Mouse (Mus musculus) lung, postnatal 0 days (tissue): ENCODE data around the gene H2-M10.1. TPM values are rescaled to one million over a fixed set of nuclear protein-coding genes. Genes with fewer than 3 reads are reported as not detected.
"Not testable (repeated sequence)": the region's sequence is repeated elsewhere in the genome, so short reads cannot be mapped to it uniquely, and the experiment has no call there.

ENCODE experiments used
- ATAC-seq: fragments of 200-750 bp; cut with Nextera tagmentation; 2 replicates; pipeline ENCODE4 v1.8.0; 2017; ENCODE audit warnings: moderate library complexity
- DNase-seq: peaks from one replicate; pipeline ENCODE4 v3.0.0-alpha.2; 2016; ENCODE audit warnings: low spot score
- H3K27ac ChIP-seq: fragments of 300-500 bp; sonication (generic); 2 replicates; pipeline ENCODE4 v1.5.1; 2014; ENCODE audit warnings: antibody characterized with exemption, mild to moderate bottlenecking, low read length, mixed read lengths
- H3K27me3 ChIP-seq: fragments of 300-500 bp; sonication (generic); replicated peaks from 2 replicates; pipeline ENCODE4 v1.6.1; 2014; ENCODE audit warnings: low read length, mixed read lengths; ENCODE audit not compliant: insufficient read depth
- H3K36me3 ChIP-seq: fragments of 300-500 bp; sonication (generic); 2 replicates; pipeline ENCODE4 v1.6.1; 2014; ENCODE audit warnings: low read length, mixed read lengths; ENCODE audit not compliant: insufficient read depth
- H3K4me1 ChIP-seq: fragments of 300-500 bp; sonication (generic); 2 replicates; pipeline ENCODE4 v1.6.1; 2014; ENCODE audit warnings: antibody characterized with exemption, low read depth, low read length, mixed read lengths; ENCODE audit not compliant: insufficient read depth
- H3K4me2 ChIP-seq: fragments of 300-500 bp; sonication (generic); replicated peaks from 2 replicates; pipeline ENCODE4 v1.6.1; 2014; ENCODE audit warnings: low read depth, mild to moderate bottlenecking, low read length, moderate library complexity, mixed read lengths
- H3K4me3 ChIP-seq: fragments of 300-500 bp; sonication (generic); 2 replicates; pipeline ENCODE4 v1.5.1; 2014; ENCODE audit warnings: low read depth, low read length
- H3K9ac ChIP-seq: fragments of 300-500 bp; sonication (generic); replicated peaks from 2 replicates; pipeline ENCODE4 v1.6.1; 2014; ENCODE audit warnings: low read depth, mild to moderate bottlenecking
- H3K9me3 ChIP-seq: fragments of 300-500 bp; sonication (generic); 2 replicates; pipeline ENCODE4 v1.6.1; 2016; ENCODE audit warnings: low read length, mixed read lengths
- CTCF ChIP-seq: IDR thresholded peaks from 2 replicates; pipeline ENCODE4 v1.5.1; 2016; ENCODE audit warnings: antibody characterized with exemption, mild to moderate bottlenecking
- EP300 ChIP-seq: IDR thresholded peaks from 2 replicates; pipeline ENCODE4 v1.6.1; 2016; ENCODE audit warnings: antibody characterized with exemption, mild to moderate bottlenecking, control low read depth
- WGBS: fragments of 180-500 bp; shearing (Covaris S2); extraction: QIAGEN DNeasy Blood & Tissue Kit; methylation state at CpG from one replicate; pipeline ENCODE4 v1.1.7; 2014; 5-methylcytosine and 5-hydroxymethylcytosine counted together
- polyA plus RNA-seq: library from polyadenylated mRNA; unstranded; fragments of >200 nt; fragmentation: Nextera tagmentation; extraction: Ambion mirVana; gene quantifications from 2 replicates; pipeline ENCODE4 v1.2.1, GENCODE M21; 2015

H2-M10.1 gene
- polyA plus RNA-seq = not detected in 2 replicates

DNA sequence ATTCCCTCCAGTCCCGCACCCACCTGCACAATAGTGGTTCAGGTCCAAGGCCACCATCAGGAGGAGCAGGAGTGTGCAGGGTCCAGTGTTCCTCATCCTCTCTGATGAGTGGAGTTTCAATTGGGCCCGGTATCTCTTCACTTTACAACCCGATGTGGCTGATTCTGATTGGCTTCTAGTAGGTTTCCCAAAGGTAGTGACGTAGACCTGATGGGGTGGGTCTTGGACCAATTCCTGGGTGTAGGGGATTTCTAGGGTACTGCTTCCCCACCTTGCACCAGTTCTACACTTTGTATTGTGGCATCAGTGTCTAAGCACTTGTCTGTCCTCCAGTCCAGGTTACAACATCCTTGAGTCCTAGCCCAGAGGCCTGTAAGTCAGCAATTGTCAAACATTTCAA is at the start of gene H2-M10.1:
H2-M10.1 (minus strand) TSS at position 101 of the 400 bp plus-strand sequence.
- ATAC-seq (no peak), DNase-seq (no peak)
- WGBS = 82% methylated on average over 4 of the region's 4 CpGs
- Histone ChIP-seq H3K4me1 (no peaks in the 10 kb centered on the region), H3K27me3 (no peaks in the 10 kb centered on the region), H3K9me3 (no peaks in the 10 kb centered on the region), H3K27ac (no peak within 1 kb of the TSS), H3K4me3 (no peak within 1 kb of the TSS), H3K9ac (no peak within 1 kb of the TSS), H3K4me2 (no peak within 1 kb of the TSS), H3K36me3 (no peaks in the 10 kb centered on the region)
- no peak for TF ChIP-seq CTCF
- no peak for TF ChIP-seq EP300

DNA sequence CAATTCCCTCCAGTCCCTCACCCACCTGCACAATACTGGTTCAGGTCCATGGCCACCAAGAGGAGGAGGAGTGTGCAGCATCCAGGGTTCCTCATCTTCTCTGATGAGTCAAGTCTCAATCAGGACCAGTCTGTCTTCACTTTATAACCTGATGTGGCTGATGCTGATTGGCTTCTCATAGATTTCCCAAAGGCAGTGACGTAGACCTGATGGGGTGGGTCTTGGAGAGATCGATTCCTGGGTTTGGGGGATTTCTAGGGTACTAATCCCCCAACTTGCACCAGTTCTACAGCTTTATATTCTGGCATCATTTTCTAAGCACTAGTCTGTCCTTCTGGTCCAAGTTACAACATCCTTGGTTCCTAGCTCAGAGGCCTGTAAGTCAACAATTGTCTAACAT is 42.4 kb upstream of the H2-M10.1 start, which contains the start of gene H2-M10.3:
H2-M10.3 (minus strand) TSS at position 101 of the 400 bp plus-strand sequence.
- not testable (repeated sequence) for H3K4me1 ChIP-seq, ATAC-seq, H3K36me3 ChIP-seq, H3K9ac ChIP-seq, H3K9me3 ChIP-seq, H3K4me2 ChIP-seq, H3K27me3 ChIP-seq, DNase-seq, H3K4me3 ChIP-seq, H3K27ac ChIP-seq
- WGBS = 86% methylated on average over 2 of the region's 2 CpGs

DNA sequence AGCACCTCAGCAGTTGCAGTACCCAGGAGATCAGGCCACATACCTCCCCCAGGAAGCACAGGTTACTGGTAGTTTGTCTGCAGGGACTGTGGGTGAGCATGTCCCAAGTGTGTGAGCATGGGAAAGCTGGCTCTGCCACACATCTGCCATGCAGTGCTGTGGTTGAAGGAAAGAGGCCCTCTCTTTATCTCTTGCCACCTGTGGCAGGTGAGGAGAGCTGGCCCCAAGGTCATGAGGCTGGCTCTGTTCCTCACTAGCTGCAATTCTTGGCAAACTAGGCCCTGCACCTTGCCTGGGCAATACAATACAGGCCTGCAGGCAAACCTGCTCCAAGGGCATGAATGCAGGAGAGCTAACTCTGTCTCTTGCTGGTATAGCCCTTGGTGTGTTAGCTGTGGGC is 36.4 kb upstream of the H2-M10.1 start:
- not testable (repeated sequence) for H3K4me2 ChIP-seq, H3K9ac ChIP-seq, H3K36me3 ChIP-seq, ATAC-seq, H3K27me3 ChIP-seq, H3K4me1 ChIP-seq, H3K9me3 ChIP-seq, DNase-seq, H3K27ac ChIP-seq, H3K4me3 ChIP-seq

DNA sequence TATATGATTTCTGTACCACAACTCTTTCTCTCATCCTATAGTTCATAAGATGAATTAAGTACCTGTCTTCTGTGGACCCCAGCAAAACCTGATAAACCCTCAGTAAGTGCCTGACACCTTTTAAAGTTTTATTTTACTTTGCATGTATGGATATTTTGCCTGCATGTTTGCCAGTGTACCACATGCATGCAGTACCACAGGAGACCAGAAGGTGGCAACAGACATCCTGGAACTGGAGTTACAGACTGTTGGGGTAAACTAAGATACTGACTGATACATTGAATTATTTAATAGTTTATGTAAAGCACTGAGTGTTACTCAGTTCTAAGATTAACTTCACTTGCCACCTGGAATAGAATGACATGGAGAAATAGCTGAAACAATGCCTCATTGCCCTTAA is 31.6 kb upstream of the H2-M10.1 start:
- not testable (repeated sequence) for H3K4me1 ChIP-seq, H3K9ac ChIP-seq, ATAC-seq, H3K27me3 ChIP-seq, H3K4me2 ChIP-seq, H3K9me3 ChIP-seq, H3K36me3 ChIP-seq, DNase-seq, H3K27ac ChIP-seq, H3K4me3 ChIP-seq
- peak; percentile 78 for TF ChIP-seq CTCF

GRCm38 (mm10) chr17:36355763-36356162 is 29.8 kb upstream of the H2-M10.1 start:
- ATAC-seq (no peak), DNase-seq (no peak)
- Histone ChIP-seq H3K4me2 (no peak overlapping the region), H3K36me3 (no peaks in the 10 kb centered on the region), H3K27me3 (no peaks in the 10 kb centered on the region), H3K9me3 (no peaks in the 10 kb centered on the region), H3K4me3 (no peak overlapping the region), H3K9ac (no peak overlapping the region), H3K4me1 (no peaks in the 10 kb centered on the region), H3K27ac (no peak overlapping the region)
- no peak for TF ChIP-seq EP300
- WGBS = 45% methylated on average over 3 of the region's 3 CpGs

DNA sequence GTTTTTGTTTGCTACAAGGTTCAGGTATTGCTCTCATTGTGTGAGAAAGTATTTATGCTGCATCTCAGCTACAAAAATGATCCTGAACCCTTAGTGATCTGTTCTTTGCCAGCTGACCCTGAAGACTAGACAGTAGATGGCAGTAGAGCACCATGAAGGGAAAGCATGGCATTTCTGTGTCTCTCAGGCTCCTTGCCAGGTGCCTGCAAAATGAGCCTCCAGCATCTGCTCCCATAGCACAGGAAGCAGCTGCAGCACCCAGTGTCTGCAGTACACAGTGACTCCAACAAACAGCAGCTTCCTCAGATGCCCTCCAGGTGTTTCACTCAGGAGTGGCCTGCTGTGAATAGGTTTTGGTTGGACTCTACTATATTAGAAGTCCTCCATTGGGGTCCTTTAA is 29.4 kb upstream of the H2-M10.1 start:
- H3K27ac ChIP-seq, ATAC-seq, H3K9me3 ChIP-seq, H3K4me1 ChIP-seq, H3K27me3 ChIP-seq, H3K4me3 ChIP-seq, H3K36me3 ChIP-seq, H3K9ac ChIP-seq, H3K4me2 ChIP-seq: not testable (repeated sequence)
- peak; percentile 75 for TF ChIP-seq CTCF
- DNase-seq = peak; percentile 52

DNA sequence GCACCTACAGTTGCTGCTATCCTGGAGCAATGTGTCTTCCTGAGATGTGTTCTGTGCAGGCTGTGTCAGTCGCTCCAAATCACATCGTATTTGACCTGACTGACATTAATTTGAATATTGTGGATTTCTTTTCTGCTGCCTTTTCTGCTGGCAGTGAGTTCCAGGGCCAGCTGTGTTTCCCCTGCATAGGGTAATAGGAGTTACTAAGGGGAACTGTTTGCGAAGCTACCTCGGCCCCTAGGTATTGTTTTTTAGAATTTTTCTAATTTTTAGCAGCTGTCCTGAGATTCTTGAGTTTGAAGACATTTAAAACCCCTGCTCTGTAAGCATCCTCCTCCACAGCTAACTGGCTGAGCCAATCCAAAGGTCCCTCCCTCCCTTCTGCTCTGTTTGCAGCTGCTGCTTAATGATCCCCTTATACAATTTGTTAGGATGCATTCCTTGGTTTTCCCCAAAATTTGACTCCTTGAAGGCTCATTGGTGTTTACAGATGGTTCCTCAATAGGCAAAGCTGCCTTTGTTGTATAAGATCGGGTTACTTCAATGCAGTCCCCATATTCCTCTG is 10.2 kb downstream of the H2-M10.1 start:
- no peaks in the 10 kb centered on the region for H3K4me1 ChIP-seq
- H3K4me2 ChIP-seq = peak overlapping the region; percentile 75
- no peak overlapping the region for H3K9ac ChIP-seq
- H3K27me3 ChIP-seq = no peaks in the 10 kb centered on the region
- WGBS = 30% methylated on average over 5 of the region's 5 CpGs
- ATAC-seq = no peak
- H3K36me3 ChIP-seq = no peaks in the 10 kb centered on the region
- H3K9me3 ChIP-seq = no peaks in the 10 kb centered on the region
- peak overlapping the region; percentile 40 for H3K4me3 ChIP-seq
- TF ChIP-seq EP300 = no peak
- TF ChIP-seq CTCF = no peak
- no peak overlapping the region for H3K27ac ChIP-seq
- DNase-seq = no peak
